Mouse (Mus musculus): ENCODE results near the gene Prss54.

Prss54 gene

GRCm38 (mm10) chr8:95551577-95551976 lies 24.6 kb downstream of the Prss54 start:
- DNase-seq (ENCODE audit: extremely low spot score), result no peak

GRCm38 (mm10) chr8:95549871-95550829 lies 26.0 kb downstream of the Prss54 start:
- DNase-seq (ENCODE audit: extremely low spot score), result no peak

GRCm38 (mm10) chr8:95547931-95548330 lies 28.2 kb downstream of the Prss54 start:
- no peak for DNase-seq (ENCODE audit: extremely low spot score)

- DNase-seq (ENCODE audit: extremely low spot score), result no peak
These were observed 29.2 kb downstream of the Prss54 start for GRCm38 (mm10) chr8:95546986-95547385.

GRCm38 (mm10) chr8:95545815-95546214 lies 30.3 kb downstream of the Prss54 start:
- DNase-seq (ENCODE audit: extremely low spot score), result no peak

GRCm38 (mm10) chr8:95543065-95543464 lies 33.1 kb downstream of the Prss54 start:
- no peak for DNase-seq (ENCODE audit: extremely low spot score)

- DNase-seq (ENCODE audit: extremely low spot score), result no peak
These were observed 33.9 kb downstream of the Prss54 start for GRCm38 (mm10) chr8:95542191-95542590.

- no peak for DNase-seq (ENCODE audit: extremely low spot score)
These were observed 36.7 kb downstream of the Prss54 start for GRCm38 (mm10) chr8:95539487-95539886.

GRCm38 (mm10) chr8:95533584-95534387 lies 42.4 kb downstream of the Prss54 start, which contains the start of gene Ccdc113:
Gene Ccdc113 (plus strand): TSS chr8:95534085.
- peak; percentile 65 for DNase-seq (ENCODE audit: extremely low spot score)

GRCm38 (mm10) chr8:95532206-95532605 lies 43.9 kb downstream of the Prss54 start:
- no peak for DNase-seq (ENCODE audit: extremely low spot score)

GRCm38 (mm10) chr8:95528750-95529310 lies 47.3 kb downstream of the Prss54 start:
- no peak for DNase-seq (ENCODE audit: extremely low spot score)

- DNase-seq (ENCODE audit: extremely low spot score), result no peak
These were observed 47.9 kb downstream of the Prss54 start for GRCm38 (mm10) chr8:95528194-95528593.

GRCm38 (mm10) chr8:95523991-95524390 lies 52.1 kb downstream of the Prss54 start:
- DNase-seq (ENCODE audit: extremely low spot score), result no peak

GRCm38 (mm10) chr8:95516928-95517327 lies 59.2 kb downstream of the Prss54 start:
- DNase-seq (ENCODE audit: extremely low spot score), result no peak

- DNase-seq (ENCODE audit: extremely low spot score), result no peak
These were observed 62.9 kb downstream of the Prss54 start for GRCm38 (mm10) chr8:95513219-95513618.

- DNase-seq (ENCODE audit: extremely low spot score), result no peak
These were observed 63.9 kb downstream of the Prss54 start for GRCm38 (mm10) chr8:95512257-95512656.

All from embryo, embryonic 9.5 days (tissue).